Mouse (Mus musculus): ENCODE data around the gene Tbc1d32.
A peak's percentile ranks its signal among the peaks of the same experiment; 100 is the strongest.
"Not testable (repeated sequence)": the region's sequence is repeated elsewhere in the genome, so short reads cannot be mapped to it uniquely, and the experiment has no call there.

Gene Tbc1d32

GRCm38 (mm10) chr10:56228568-56229209 lies at the start of gene Tbc1d32:
Gene Tbc1d32, minus strand, starts transcription at chr10:56228689.
- peak; percentile 91 for DNase-seq

- DNase-seq, result no peak
Measured at GRCm38 (mm10) chr10:56227771-56228275, 666 bp downstream of the Tbc1d32 start.

GRCm38 (mm10) chr10:56215797-56216196 lies 12.7 kb downstream of the Tbc1d32 start:
- DNase-seq, result no peak

GRCm38 (mm10) chr10:56210343-56210742 lies 18.1 kb downstream of the Tbc1d32 start:
- DNase-seq, result no peak

- DNase-seq, result no peak
Measured at GRCm38 (mm10) chr10:56206802-56207404, 21.6 kb downstream of the Tbc1d32 start.

- DNase-seq, result no peak
Measured at GRCm38 (mm10) chr10:56204348-56204747, 24.1 kb downstream of the Tbc1d32 start.

GRCm38 (mm10) chr10:56199902-56200301 lies 28.6 kb downstream of the Tbc1d32 start:
- DNase-seq, result no peak

- DNase-seq, result no peak
Measured at GRCm38 (mm10) chr10:56198691-56199090, 29.8 kb downstream of the Tbc1d32 start.

GRCm38 (mm10) chr10:56194310-56194709 lies 34.2 kb downstream of the Tbc1d32 start:
- DNase-seq, result no peak

GRCm38 (mm10) chr10:56181727-56182126 lies 46.8 kb downstream of the Tbc1d32 start:
- no peak for DNase-seq

GRCm38 (mm10) chr10:56173184-56173583 lies 55.3 kb downstream of the Tbc1d32 start:
- DNase-seq, result no peak

- DNase-seq, result not testable (repeated sequence)
Measured at GRCm38 (mm10) chr10:56167721-56168120, 60.8 kb downstream of the Tbc1d32 start.

- no peak for DNase-seq
Measured at GRCm38 (mm10) chr10:56165758-56166157, 62.7 kb downstream of the Tbc1d32 start.

- DNase-seq, result peak; percentile 15
Measured at GRCm38 (mm10) chr10:56164411-56164810, 64.1 kb downstream of the Tbc1d32 start.

- no peak for DNase-seq
Measured at GRCm38 (mm10) chr10:56158748-56159147, 69.7 kb downstream of the Tbc1d32 start.

GRCm38 (mm10) chr10:56158207-56158606 lies 70.3 kb downstream of the Tbc1d32 start:
- no peak for DNase-seq

- DNase-seq, result no peak
Measured at GRCm38 (mm10) chr10:56156956-56157355, 71.5 kb downstream of the Tbc1d32 start.

- no peak for DNase-seq
Measured at GRCm38 (mm10) chr10:56148920-56149319, 79.6 kb downstream of the Tbc1d32 start.

GRCm38 (mm10) chr10:56137191-56137590 lies 91.3 kb downstream of the Tbc1d32 start:
- no peak for DNase-seq

- no peak for DNase-seq
Measured at GRCm38 (mm10) chr10:56129642-56130041, 98.8 kb downstream of the Tbc1d32 start.

- DNase-seq, result no peak
Measured at GRCm38 (mm10) chr10:56126972-56127371, 101.5 kb downstream of the Tbc1d32 start.

GRCm38 (mm10) chr10:56115636-56116180 lies 112.8 kb downstream of the Tbc1d32 start:
- no peak for DNase-seq

GRCm38 (mm10) chr10:56114951-56115635 lies 113.4 kb downstream of the Tbc1d32 start:
- DNase-seq, result peak; percentile 20

- no peak for DNase-seq
Measured at GRCm38 (mm10) chr10:56106996-56107334, 121.5 kb downstream of the Tbc1d32 start.

All from kidney, adult 9 months (tissue).